Mouse (Mus musculus) cerebellum, adult 11-12 months (tissue): Measurements from ENCODE around the gene Ccdc141.

Experiments used
- DNase-seq: peaks from one replicate; pipeline ENCODE4 v3.0.0; 2022

Ccdc141 gene

DNA sequence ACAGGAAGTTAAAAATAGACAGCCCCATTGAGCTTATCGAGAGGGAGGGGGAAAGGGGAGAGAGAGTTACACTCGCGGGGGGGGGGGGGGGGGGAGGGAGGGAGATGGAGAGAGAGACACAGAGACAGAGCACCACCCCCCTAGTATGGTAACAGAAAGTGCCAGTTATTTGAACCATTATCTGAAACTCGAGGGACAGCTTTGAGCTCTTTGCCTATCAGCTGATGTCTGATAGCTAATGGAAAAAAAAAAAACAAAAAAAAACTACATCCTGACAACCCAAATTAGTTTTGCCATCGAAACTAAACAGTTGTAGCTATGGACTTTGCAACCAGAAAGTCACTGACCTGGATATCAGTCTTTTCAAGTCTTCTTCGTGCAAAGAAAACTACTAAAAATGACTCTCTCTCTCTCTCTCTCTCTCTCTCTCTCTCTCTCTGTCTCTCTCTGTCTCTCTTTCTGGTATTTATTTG lies at the start of gene Ccdc141:
TSS of gene Ccdc141 (minus strand) at position 4 of the 473 bp plus-strand sequence.
- no peak for DNase-seq

DNA sequence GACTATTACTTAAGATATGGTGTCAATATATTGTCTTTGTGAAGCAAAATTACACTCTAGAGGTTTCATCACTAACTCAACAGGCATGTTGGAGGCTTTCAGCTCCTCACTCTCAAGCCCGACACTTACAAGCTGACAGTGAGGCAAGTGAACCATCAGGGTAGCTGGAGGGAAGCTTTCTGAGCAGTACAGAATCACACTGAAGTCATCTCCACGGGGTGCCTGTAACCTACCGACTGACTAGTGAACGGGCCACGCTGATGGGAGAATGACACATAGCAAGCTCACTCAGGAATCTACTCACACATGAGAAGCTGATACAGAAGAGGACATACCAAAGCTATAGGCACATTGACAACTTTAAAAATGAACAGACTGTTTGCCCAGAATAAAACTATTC lies 42.4 kb upstream of the Ccdc141 start:
- no peak for DNase-seq

GRCm38 (mm10) chr2:77206951-77207350 lies 36.5 kb upstream of the Ccdc141 start:
- no peak for DNase-seq

- no peak for DNase-seq
Measured at GRCm38 (mm10) chr2:77203916-77204315, 33.5 kb upstream of the Ccdc141 start.

DNA sequence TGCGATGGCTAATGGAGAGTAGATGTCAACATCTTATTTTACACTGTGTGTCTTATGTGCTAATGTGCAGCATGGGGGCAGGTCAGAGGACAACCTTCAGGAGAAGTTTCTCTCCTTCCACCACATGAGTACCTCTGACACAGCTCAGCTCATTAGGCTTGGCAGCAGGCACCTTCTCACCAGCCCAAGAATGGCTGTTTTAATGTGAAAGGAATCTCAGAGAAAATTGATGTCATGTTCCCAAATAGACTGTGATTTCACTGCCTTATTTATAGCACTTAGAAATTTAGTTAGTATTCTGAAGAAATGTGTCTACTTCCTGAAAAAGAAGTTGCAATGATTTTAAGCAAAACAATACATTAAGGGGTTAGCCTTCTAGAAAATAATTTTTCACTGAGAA lies 31.5 kb upstream of the Ccdc141 start:
- no peak for DNase-seq

GRCm38 (mm10) chr2:77200958-77201614 lies 30.6 kb upstream of the Ccdc141 start:
- DNase-seq: no peak

DNA sequence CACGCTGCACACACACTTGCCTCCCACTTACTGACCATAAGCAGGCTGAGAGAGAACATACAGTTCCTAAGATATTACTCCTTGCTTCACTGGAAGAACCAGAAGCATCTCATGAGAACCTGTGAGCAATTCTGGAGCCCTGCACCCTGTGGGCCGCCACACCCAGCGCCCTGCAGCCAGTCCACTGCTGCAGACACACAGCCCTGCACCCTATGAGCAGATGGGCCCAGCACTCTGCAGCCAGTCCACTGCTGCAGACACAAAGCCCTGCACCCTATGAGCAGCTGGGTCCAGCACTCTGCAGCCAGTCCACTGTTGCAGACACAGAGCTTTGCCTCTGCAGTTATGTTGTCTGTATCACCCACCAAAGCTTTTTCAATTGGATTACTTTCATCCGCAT lies 29.9 kb upstream of the Ccdc141 start:
- DNase-seq: no peak

- DNase-seq: no peak
Measured at GRCm38 (mm10) chr2:77198246-77198645, 27.8 kb upstream of the Ccdc141 start.

GRCm38 (mm10) chr2:77196819-77197218 lies 26.4 kb upstream of the Ccdc141 start:
- DNase-seq: no peak

DNA sequence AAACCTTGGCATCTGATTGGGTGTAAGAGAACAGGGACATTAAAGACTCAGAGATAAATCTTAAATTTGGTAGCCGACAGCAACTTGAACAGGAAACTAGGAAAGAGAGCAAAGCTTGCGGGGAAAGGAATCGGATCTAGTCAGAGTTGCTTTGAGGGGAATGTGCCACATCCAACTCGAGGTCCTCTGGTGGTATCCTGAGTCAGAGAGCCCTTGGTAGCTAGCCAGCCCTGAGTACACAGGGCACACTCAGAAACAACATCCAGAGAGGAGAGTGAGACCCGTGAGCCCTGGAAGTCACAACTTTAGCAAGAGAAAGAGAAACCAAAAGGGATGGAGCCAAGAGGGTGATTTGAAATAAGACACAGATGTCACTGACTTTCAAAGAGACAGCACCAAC lies 24.6 kb upstream of the Ccdc141 start:
- DNase-seq: no peak

- no peak for DNase-seq
Measured at GRCm38 (mm10) chr2:77191811-77192210, 21.4 kb upstream of the Ccdc141 start.

GRCm38 (mm10) chr2:77190891-77191290 lies 20.5 kb upstream of the Ccdc141 start:
- DNase-seq: no peak

- no peak for DNase-seq
Measured at GRCm38 (mm10) chr2:77190301-77190700, 19.9 kb upstream of the Ccdc141 start.

GRCm38 (mm10) chr2:77189671-77190070 lies 19.2 kb upstream of the Ccdc141 start:
- no peak for DNase-seq

DNA sequence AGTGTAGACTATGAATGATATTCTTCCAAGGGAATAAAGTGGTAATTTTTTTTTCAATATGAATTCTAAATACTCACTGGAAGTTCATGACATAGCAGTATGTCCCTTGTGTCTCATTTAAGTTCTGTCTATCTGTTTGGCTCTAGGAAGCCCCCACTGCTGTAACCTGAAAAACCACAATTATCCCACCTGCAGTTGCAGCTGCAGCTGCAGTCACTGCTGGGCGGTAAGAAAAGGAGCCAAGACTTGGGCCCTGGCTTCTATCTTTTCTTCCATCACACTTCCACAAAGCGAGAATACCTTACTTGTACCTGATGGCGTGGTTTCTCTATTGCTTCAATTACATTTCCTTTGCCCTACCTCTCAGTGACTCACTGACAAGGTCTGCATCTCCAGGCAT lies 17.1 kb upstream of the Ccdc141 start:
- DNase-seq: no peak

GRCm38 (mm10) chr2:77186912-77187311 lies 16.5 kb upstream of the Ccdc141 start:
- DNase-seq: no peak

GRCm38 (mm10) chr2:77184049-77184571 lies 13.7 kb upstream of the Ccdc141 start:
- DNase-seq: no peak

DNA sequence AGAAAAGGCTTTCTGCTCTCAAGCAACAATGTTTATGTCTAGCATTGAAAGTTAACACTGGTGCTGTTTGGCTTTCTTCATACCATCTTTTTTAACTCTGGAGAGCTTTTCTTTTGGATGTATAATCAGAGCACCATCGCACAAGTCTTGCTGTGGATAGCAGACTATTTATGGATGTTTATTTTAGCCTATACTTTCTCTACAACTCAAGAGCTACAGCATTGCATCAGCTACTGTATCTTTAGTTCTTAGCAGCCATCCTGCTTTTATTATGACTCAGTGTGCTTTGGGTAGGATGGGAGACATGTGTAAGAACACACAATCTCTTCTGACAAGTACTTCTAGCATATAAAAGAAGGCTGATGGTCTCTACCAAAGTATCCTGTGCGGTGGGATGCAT lies 13.2 kb upstream of the Ccdc141 start:
- no peak for DNase-seq

GRCm38 (mm10) chr2:77182996-77183380 lies 12.6 kb upstream of the Ccdc141 start:
- no peak for DNase-seq

DNA sequence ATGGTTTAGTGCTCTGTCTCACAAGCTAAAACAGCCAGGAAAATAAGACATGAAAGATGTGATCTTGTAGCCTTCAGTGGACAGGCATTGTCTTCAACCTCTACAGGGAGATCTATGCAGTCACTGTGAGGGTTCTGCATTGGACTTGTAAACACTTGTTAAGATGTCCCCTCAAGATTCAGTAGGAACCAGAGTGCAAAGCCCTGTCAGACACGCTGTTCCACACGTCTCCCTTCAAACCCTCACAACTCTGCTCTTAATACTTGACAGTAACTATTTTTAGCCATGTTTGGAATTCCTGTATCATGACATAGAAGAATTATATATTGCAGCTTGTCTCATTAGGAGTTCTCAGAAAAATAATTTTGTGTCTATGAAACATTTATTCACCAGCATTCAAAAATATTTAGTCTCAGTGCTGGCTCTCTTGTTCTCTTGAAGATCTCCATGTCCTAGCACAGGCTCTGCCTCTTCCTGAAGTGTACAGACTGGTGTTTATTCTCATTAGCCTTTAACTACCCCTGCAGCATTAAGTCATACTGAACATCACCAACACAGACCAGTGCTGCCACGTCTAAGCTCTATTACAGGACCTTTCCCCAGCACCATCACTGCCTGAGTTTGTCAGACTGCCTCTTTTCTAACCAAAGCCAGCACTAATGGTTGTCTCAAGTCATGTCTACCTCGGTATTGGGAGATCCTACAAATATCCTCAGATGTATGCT lies 12.0 kb upstream of the Ccdc141 start:
- DNase-seq: no peak

DNA sequence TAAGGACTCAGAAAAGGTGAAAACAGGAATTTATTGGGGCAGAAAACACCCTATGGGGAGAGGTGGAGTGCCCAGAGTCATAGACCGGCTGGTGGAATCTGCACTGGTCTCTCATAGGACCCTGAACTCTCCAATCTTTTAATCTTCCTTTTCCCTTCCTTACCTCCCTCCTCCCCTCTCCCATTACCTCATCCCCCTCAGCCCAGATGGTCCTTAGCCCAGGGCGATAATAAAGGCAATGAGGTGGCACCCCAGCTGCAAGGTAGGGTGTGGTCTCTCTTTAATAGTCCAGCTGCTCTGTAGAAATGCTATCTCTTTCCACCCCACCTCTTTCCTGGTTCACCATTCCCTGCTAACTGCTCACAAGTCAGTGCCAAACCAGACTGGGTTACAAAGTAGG lies 7.0 kb upstream of the Ccdc141 start:
- DNase-seq: no peak

DNA sequence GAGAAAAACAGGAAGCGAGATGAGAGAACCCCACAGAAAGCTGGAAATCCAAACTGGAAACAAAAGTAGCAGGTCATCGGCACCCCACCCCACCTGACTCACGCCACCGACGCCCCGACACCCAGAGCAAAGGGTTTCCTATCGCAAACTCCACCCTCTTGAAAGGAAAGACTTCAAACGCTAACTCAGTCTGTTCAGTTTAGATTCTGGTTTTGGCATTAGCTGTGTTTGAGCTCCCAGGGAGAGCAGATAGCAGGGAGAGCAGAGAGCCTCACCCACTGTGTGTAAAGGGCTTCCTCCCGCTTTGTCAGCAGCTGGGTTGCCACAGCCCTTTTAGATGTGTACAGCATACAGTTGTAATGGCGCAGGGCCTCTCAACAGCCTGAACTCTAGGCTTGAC lies 6.0 kb upstream of the Ccdc141 start:
- DNase-seq: no peak

GRCm38 (mm10) chr2:77175411-77175810 lies 5.0 kb upstream of the Ccdc141 start:
- DNase-seq: no peak

GRCm38 (mm10) chr2:77174313-77174712 lies 3.9 kb upstream of the Ccdc141 start:
- DNase-seq: no peak
